Mouse (Mus musculus): ENCODE results near the gene Ift74. TPM values are rescaled to one million over a fixed set of nuclear protein-coding genes. Genes with fewer than 3 reads are reported as not detected.

The Ift74 gene
- polyA plus RNA-seq (2014; fragmentation: Nextera tagmentation; extraction: Ambion mirVana), result 16.6 and 19.1 TPM in 2 replicates

DNA sequence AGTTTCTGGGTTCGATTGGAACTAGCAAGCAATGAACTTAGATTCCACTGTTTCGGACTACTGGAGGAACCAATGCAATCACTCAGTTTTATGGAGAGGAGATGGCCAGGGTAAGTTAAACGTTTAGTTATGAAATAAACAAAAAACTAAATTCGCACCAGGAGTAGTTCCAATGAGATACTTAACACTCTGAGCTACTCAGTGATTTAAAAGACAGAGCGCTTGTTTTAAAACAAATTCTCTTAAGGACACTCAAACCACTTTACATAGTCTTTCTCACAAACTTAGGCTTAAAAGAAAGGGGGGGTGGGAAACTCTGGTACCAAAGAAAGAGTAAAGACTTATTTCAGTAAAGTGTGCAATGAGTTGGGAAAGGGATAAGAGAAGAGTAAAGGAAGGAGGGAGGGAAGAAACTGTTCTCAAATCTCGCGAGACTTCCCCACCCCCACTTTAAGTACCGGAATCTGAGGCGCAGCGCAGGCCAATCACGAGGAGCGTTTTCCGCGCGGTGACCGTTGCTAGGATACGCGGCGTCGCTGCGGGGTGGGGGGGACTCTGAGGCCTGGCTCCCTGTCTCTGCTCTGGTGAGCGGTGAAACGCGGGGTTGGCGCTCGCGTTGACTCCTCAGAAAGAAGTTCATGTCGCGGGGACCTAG lies at the start of gene Ift74:
Ift74 (plus strand) TSS at position 520 of the 655 bp plus-strand sequence.
- no peaks in the 10 kb centered on the region for H3K27me3 ChIP-seq (ENCODE audit: control insufficient read depth, insufficient read depth, low read length)
- H3K9me3 ChIP-seq (replicated peaks; ENCODE audit: control insufficient read depth, low read length), result no peaks in the 10 kb centered on the region
- peak within 1 kb of the TSS; percentile 85 for H3K9ac ChIP-seq (ENCODE audit: low read depth, low read length)
- peak within 1 kb of the TSS; percentile 68 for H3K4me3 ChIP-seq (ENCODE audit: low read depth, low read length)
- peak; percentile 98 for ATAC-seq (replicated peaks; ENCODE audit: insufficient number of reproducible peaks, low FRiP score, low TSS enrichment)
- peak within 1 kb of the TSS; percentile 7; the same call in 1 of the 2 replicates for H3K27ac ChIP-seq (ENCODE audit: low read depth, low read length)
- H3K4me1 ChIP-seq (ENCODE audit: control insufficient read depth, insufficient read depth, low read length), result peaks cover 3% of the 10 kb centered on the region
- 3% methylated on average over 29 of the region's 29 CpGs for WGBS (ENCODE audit: insufficient replicate concordance)
- H3K4me2 ChIP-seq, result peak within 1 kb of the TSS; percentile 82
- no peaks in the 10 kb centered on the region for H3K36me3 ChIP-seq (ENCODE audit: control insufficient read depth, insufficient read depth, low read length)

DNA sequence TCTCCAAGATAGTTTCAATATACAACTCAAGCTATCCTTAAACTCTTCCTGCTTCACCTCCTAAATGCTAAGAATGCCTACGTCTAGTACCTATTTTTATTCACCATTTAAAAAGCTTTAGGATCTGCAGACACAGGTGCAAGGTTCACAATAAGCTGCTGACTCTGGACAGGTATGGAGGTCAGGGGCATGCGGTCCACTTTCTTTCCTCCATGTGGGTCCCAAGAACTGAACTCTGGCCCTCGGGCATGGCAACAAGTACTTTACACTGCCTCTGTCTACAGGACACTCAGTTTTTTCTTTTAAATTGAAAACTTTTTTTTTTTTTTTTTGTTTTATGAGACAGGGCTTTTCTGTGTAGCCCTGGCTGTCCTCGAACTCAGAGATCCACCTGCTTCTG lies 41.6 kb upstream of the Ift74 start:
- H3K27me3 ChIP-seq (ENCODE audit: control insufficient read depth, insufficient read depth, low read length), result no peaks in the 10 kb centered on the region
- no peak for ATAC-seq (replicated peaks; ENCODE audit: insufficient number of reproducible peaks, low FRiP score, low TSS enrichment)
- H3K27ac ChIP-seq (ENCODE audit: low read depth, low read length), result no peak overlapping the region
- H3K9me3 ChIP-seq (replicated peaks; ENCODE audit: control insufficient read depth, low read length), result no peaks in the 10 kb centered on the region
- no peak overlapping the region for H3K4me2 ChIP-seq
- 94% methylated on average over 4 of the region's 4 CpGs for WGBS (ENCODE audit: insufficient replicate concordance)
- H3K4me3 ChIP-seq (ENCODE audit: low read depth, low read length), result no peak overlapping the region
- no peaks in the 10 kb centered on the region for H3K4me1 ChIP-seq (ENCODE audit: control insufficient read depth, insufficient read depth, low read length)
- no peak overlapping the region for H3K9ac ChIP-seq (ENCODE audit: low read depth, low read length)
- H3K36me3 ChIP-seq (ENCODE audit: control insufficient read depth, insufficient read depth, low read length), result peaks cover 4% of the 10 kb centered on the region

DNA sequence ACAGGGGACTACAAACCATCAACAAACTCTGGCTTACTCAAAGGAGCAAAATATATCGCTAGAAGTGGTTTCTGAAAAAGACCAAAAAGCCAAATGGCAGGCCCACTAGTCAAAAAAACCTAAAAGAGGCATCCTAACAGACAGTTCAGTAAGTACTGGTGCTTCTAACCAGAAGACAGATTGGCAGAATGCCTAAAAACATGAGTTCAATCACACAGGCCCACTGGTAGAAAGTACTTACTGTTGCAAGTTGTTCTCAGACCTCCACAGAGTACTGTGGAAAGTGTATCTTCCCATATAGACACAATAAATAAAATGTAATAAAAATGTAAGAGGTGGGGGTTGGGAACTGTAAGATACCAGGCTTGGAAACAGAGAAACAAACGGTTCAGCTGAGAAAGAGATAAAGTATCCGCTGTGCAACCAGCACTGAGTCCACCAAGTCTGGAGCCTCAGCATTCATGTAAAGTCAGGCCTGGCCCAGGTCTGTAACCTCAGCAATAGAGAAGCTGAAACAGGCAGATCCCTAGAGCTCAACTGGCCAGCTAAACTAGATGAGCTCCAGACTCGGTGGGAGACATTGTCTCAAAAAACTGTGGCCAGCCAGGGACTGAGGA lies 22.4 kb upstream of the Ift74 start:
- Histone ChIP-seq H3K27ac (ENCODE audit: low read depth, low read length) (no peak overlapping the region), H3K9ac (ENCODE audit: low read depth, low read length) (no peak overlapping the region), H3K4me1 (ENCODE audit: control insufficient read depth, insufficient read depth, low read length) (no peaks in the 10 kb centered on the region), H3K4me2 (no peak overlapping the region), H3K9me3 (replicated peaks; ENCODE audit: control insufficient read depth, low read length) (no peaks in the 10 kb centered on the region), H3K27me3 (ENCODE audit: control insufficient read depth, insufficient read depth, low read length) (no peaks in the 10 kb centered on the region), H3K4me3 (ENCODE audit: low read depth, low read length) (no peak overlapping the region), H3K36me3 (ENCODE audit: control insufficient read depth, insufficient read depth, low read length) (no peaks in the 10 kb centered on the region)
- 65% methylated on average over 4 of the region's 4 CpGs for WGBS (ENCODE audit: insufficient replicate concordance)
- no peak for ATAC-seq (replicated peaks; ENCODE audit: insufficient number of reproducible peaks, low FRiP score, low TSS enrichment)

- Histone ChIP-seq H3K9ac (ENCODE audit: low read depth, low read length) (no peak overlapping the region), H3K4me1 (ENCODE audit: control insufficient read depth, insufficient read depth, low read length) (no peaks in the 10 kb centered on the region), H3K27me3 (ENCODE audit: control insufficient read depth, insufficient read depth, low read length) (no peaks in the 10 kb centered on the region), H3K27ac (ENCODE audit: low read depth, low read length) (no peak overlapping the region), H3K36me3 (ENCODE audit: control insufficient read depth, insufficient read depth, low read length) (no peaks in the 10 kb centered on the region), H3K4me3 (ENCODE audit: low read depth, low read length) (no peak overlapping the region), H3K9me3 (replicated peaks; ENCODE audit: control insufficient read depth, low read length) (no peaks in the 10 kb centered on the region), H3K4me2 (no peak overlapping the region)
- no peak for ATAC-seq (replicated peaks; ENCODE audit: insufficient number of reproducible peaks, low FRiP score, low TSS enrichment)
These were observed 21.6 kb upstream of the Ift74 start for GRCm38 (mm10) chr4:94592709-94593108.

DNA sequence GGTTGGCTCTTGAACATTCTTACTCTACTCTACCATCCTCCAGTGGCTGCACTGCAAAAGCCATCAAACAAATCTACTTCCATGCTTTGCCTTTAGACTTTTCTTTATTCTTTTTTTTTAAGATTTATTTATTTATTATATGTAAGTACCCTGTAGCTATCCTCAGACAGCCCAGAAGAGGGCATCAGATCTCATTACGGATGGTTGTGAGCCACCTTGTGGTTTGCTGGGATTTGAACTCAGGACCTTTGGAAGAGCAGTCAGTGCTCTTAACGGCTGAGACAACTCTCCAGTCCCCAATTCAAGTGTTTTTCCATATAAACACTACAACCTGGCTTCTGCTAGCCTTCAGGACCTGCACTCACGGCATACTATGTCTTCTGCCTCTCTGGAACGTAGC lies 12.9 kb upstream of the Ift74 start:
- Histone ChIP-seq H3K27me3 (ENCODE audit: control insufficient read depth, insufficient read depth, low read length) (no peaks in the 10 kb centered on the region), H3K4me1 (ENCODE audit: control insufficient read depth, insufficient read depth, low read length) (peaks cover 6% of the 10 kb centered on the region), H3K4me2 (peak overlapping the region; percentile 71; the same call in 1 of the 2 replicates), H3K9ac (ENCODE audit: low read depth, low read length) (no peak overlapping the region), H3K36me3 (ENCODE audit: control insufficient read depth, insufficient read depth, low read length) (no peaks in the 10 kb centered on the region), H3K9me3 (replicated peaks; ENCODE audit: control insufficient read depth, low read length) (no peaks in the 10 kb centered on the region), H3K27ac (ENCODE audit: low read depth, low read length) (no peak overlapping the region), H3K4me3 (ENCODE audit: low read depth, low read length) (no peak overlapping the region)
- 85% methylated on average over 4 of the region's 4 CpGs for WGBS (ENCODE audit: insufficient replicate concordance)
- no peak for ATAC-seq (replicated peaks; ENCODE audit: insufficient number of reproducible peaks, low FRiP score, low TSS enrichment)

GRCm38 (mm10) chr4:94602496-94603030 lies 11.7 kb upstream of the Ift74 start:
- Histone ChIP-seq H3K27ac (ENCODE audit: low read depth, low read length) (peak overlapping the region; percentile 76), H3K9me3 (replicated peaks; ENCODE audit: control insufficient read depth, low read length) (no peaks in the 10 kb centered on the region), H3K27me3 (ENCODE audit: control insufficient read depth, insufficient read depth, low read length) (no peaks in the 10 kb centered on the region), H3K9ac (ENCODE audit: low read depth, low read length) (peak overlapping the region; percentile 94), H3K4me1 (ENCODE audit: control insufficient read depth, insufficient read depth, low read length) (peaks cover 6% of the 10 kb centered on the region), H3K4me3 (ENCODE audit: low read depth, low read length) (peak overlapping the region; percentile 86), H3K4me2 (peak overlapping the region; percentile 71), H3K36me3 (ENCODE audit: control insufficient read depth, insufficient read depth, low read length) (no peaks in the 10 kb centered on the region)
- WGBS (ENCODE audit: insufficient replicate concordance), result under 1% methylated on average over 33 of the region's 33 CpGs
- no peak; the same call in 1 of the 2 replicates for ATAC-seq (replicated peaks; ENCODE audit: insufficient number of reproducible peaks, low FRiP score, low TSS enrichment)

DNA sequence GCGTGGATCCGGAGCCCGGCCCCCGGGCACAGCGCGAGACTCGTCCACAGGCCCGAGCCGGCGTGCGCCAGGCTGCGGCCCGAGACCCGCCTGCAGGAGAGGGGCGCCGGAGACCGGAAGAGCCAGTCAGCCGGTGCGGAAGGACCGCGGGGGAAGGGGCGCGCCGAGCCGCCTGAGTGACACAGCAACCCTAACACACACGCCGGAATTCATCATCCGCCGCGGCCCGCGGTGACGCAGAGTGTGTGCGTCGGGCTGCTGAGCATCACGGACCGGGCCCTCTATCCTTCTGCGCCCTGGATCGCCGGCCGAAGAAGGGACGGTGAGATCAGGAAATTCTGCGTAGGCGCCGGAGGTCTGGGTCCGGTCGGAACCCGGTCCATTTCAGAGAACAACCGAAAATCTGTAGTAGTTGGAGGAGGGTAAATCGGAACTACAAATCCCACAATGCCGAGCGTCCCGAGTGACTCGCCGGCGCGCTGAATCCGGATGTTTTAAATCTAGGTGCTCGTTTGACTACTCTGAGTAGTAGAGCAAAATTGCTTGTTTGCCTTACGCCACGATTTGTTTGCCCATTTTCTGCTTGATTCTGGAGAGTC lies 11.2 kb upstream of the Ift74 start, which contains the start of gene Plaa:
Plaa (minus strand) TSS at position 214 of the 599 bp plus-strand sequence.
- H3K36me3 ChIP-seq (ENCODE audit: control insufficient read depth, insufficient read depth, low read length), result no peaks in the 10 kb centered on the region
- peaks cover 6% of the 10 kb centered on the region for H3K4me1 ChIP-seq (ENCODE audit: control insufficient read depth, insufficient read depth, low read length)
- H3K4me3 ChIP-seq (ENCODE audit: low read depth, low read length), result peak within 1 kb of the TSS; percentile 86
- peak within 1 kb of the TSS; percentile 94 for H3K9ac ChIP-seq (ENCODE audit: low read depth, low read length)
- ATAC-seq (replicated peaks; ENCODE audit: insufficient number of reproducible peaks, low FRiP score, low TSS enrichment), result peak; percentile 99
- H3K27ac ChIP-seq (ENCODE audit: low read depth, low read length), result peak within 1 kb of the TSS; percentile 76
- no peaks in the 10 kb centered on the region for H3K27me3 ChIP-seq (ENCODE audit: control insufficient read depth, insufficient read depth, low read length)
- no peaks in the 10 kb centered on the region for H3K9me3 ChIP-seq (replicated peaks; ENCODE audit: control insufficient read depth, low read length)
- WGBS (ENCODE audit: insufficient replicate concordance), result 0% methylated on average over 61 of the region's 61 CpGs
- H3K4me2 ChIP-seq, result peak within 1 kb of the TSS; percentile 71

DNA sequence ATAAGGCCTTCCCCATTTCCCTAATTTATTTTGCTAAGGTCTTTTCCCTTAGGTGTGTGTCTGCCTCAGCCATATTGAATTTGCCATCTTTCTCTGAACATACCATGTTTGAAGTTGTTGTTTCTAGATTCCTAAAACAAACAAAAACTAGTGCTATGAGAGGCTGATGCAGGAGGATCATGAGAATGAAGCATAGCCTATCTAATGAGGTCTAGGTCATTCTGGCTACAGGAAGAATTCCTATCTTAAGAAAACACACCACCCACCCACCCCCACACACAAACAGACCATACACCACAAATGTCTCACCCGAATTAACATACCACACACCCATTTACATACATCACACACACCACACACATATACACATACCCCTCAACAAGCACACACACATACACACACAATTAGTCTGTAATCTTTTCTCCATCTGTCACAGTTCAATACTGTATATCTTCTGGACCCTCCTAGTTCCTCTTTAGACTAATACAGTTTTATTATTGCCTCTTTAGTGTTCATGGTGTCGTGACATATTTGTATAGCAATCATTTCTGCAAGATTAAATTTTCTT lies 9.8 kb upstream of the Ift74 start:
- Histone ChIP-seq H3K36me3 (ENCODE audit: control insufficient read depth, insufficient read depth, low read length) (no peaks in the 10 kb centered on the region), H3K9me3 (replicated peaks; ENCODE audit: control insufficient read depth, low read length) (no peaks in the 10 kb centered on the region), H3K4me3 (ENCODE audit: low read depth, low read length) (no peak overlapping the region), H3K27ac (ENCODE audit: low read depth, low read length) (no peak overlapping the region), H3K4me2 (no peak overlapping the region), H3K4me1 (ENCODE audit: control insufficient read depth, insufficient read depth, low read length) (peaks cover 6% of the 10 kb centered on the region), H3K27me3 (ENCODE audit: control insufficient read depth, insufficient read depth, low read length) (no peaks in the 10 kb centered on the region), H3K9ac (ENCODE audit: low read depth, low read length) (no peak overlapping the region)
- no peak for ATAC-seq (replicated peaks; ENCODE audit: insufficient number of reproducible peaks, low FRiP score, low TSS enrichment)
- WGBS (ENCODE audit: insufficient replicate concordance), result 84% methylated on average over 2 of the region's 2 CpGs

All from heart, embryonic 11.5 days (tissue).